Mouse (Mus musculus) bone marrow macrophage, adult 2 months (primary cell): ENCODE measurements at regions not wholly inside any gene's neighbourhood (a gene's known extent, or its start where the extent isn't known, plus 50 kb on each side); places are given as distances from the start of the nearest gene placed in this dataset.

Source experiments
- CTCF ChIP-seq: IDR thresholded peaks from 2 replicates; pipeline ENCODE4 v1.5.1; 2012; ENCODE audit warnings: low read depth, mild to moderate bottlenecking, low read length, moderate library complexity
- POLR2A ChIP-seq: IDR thresholded peaks from 2 replicates; pipeline ENCODE4 v1.6.1; 2012; ENCODE audit warnings: mild to moderate bottlenecking, low read depth, low read length, borderline replicate concordance

GRCm38 (mm10) chr15:62171167-62171566 is 1248.4 kb upstream of the A1bg start:
- TF ChIP-seq CTCF (no peak), POLR2A (no peak)
